Mouse (Mus musculus) embryo, embryonic 10.5 days (tissue): ENCODE results near the gene Rint1.

Experiments
- DNase-seq: peaks from one replicate; pipeline ENCODE4 v3.0.0-alpha.2; 2015; ENCODE audit warnings: low spot score

Rint1 gene

GRCm38 (mm10) chr5:23864054-23864965 is 76.8 kb downstream of the Rint1 start:
- DNase-seq, result no peak

DNA sequence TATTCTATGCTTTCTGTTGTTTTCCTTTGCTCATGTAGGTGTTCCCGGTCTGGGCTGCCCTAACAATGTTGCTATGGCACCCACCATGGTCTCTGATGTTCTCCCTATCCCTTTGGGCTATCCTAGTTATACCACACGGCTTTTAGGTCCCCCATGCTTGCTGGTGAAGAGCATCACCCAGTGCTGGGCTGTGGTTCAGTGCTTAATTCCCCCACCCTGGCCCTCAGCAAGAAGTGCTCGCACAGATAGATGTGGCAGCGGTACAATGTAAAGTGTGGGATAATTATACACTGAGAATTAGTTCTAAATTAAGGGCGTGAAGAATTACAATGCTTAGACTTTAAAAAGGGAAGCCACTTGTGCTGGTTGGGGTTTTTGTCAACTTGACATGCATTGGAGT is 78.4 kb downstream of the Rint1 start:
- no peak for DNase-seq
